Mouse (Mus musculus): Measurements from ENCODE around the gene Hnrnpk. TPM values are rescaled to one million over a fixed set of nuclear protein-coding genes. Genes with fewer than 3 reads are reported as not detected.
A peak's percentile ranks its signal among the peaks of the same experiment; 100 is the strongest.
"Not testable (repeated sequence)": the region's sequence is repeated elsewhere in the genome, so short reads cannot be mapped to it uniquely, and the experiment has no call there.

The Hnrnpk gene
- total RNA-seq, 2 experiments from 2014 or later = 216 to 254 TPM

- intact Hi-C loops (cut with DNase I); DNase-seq: not testable (repeated sequence)
These were observed 8.8 kb downstream of the Hnrnpk start for GRCm38 (mm10) chr13:58394392-58394791.

- DNase-seq = no peak
- intact Hi-C loops (cut with DNase I) = loop anchor here (2.0 to 10.0 kb wide), 3 partner anchors 101 to 235 kb away; partner anchors contain the start of gene Idnk
These were observed 13.7 kb downstream of the Hnrnpk start for GRCm38 (mm10) chr13:58389324-58389951.

GRCm38 (mm10) chr13:58388379-58388778, 14.8 kb downstream of the Hnrnpk start:
- intact Hi-C loops (cut with DNase I) = loop anchor here (2.0 to 10.0 kb wide), 3 partner anchors 100 to 234 kb away; partner anchors contain the start of gene Idnk
- no peak for DNase-seq

GRCm38 (mm10) chr13:58387948-58388347, 15.2 kb downstream of the Hnrnpk start:
- intact Hi-C loops (cut with DNase I) = loop anchor here (2.0 to 10.0 kb wide), 3 partner anchors 99 to 233 kb away; partner anchors contain the start of gene Idnk
- peak; percentile 48 to 51 for DNase-seq

GRCm38 (mm10) chr13:58385547-58385920, 17.6 kb downstream of the Hnrnpk start:
- intact Hi-C loops (cut with DNase I) = loop anchor here (10.0 kb wide), 2 partner anchors 159 to 231 kb away; partner anchors contain the start of gene Idnk
- DNase-seq = no peak

GRCm38 (mm10) chr13:58384779-58385546, 18.2 kb downstream of the Hnrnpk start, which contains the start of gene 2210016F16Rik:
2210016F16Rik (minus strand) TSS chr13:58385225.
- peak; percentile 45 to 62 for DNase-seq
- intact Hi-C loops (cut with DNase I) = loop anchor here (10.0 kb wide), 2 partner anchors 160 to 230 kb away; partner anchors contain the start of gene Idnk

GRCm38 (mm10) chr13:58384371-58384770, 18.8 kb downstream of the Hnrnpk start:
- intact Hi-C loops (cut with DNase I) = loop anchor here (10.0 kb wide), 2 partner anchors 160 to 230 kb away; partner anchors contain the start of gene Idnk
- no peak for DNase-seq

GRCm38 (mm10) chr13:58373153-58373470, 30.0 kb downstream of the Hnrnpk start:
- DNase-seq = no peak
- intact Hi-C loops (cut with DNase I) = no loop called here

GRCm38 (mm10) chr13:58372278-58373152, 30.6 kb downstream of the Hnrnpk start:
- no peak for DNase-seq
- intact Hi-C loops (cut with DNase I) = no loop called here

- no peak for DNase-seq
- intact Hi-C loops (cut with DNase I) = no loop called here
These were observed 34.3 kb downstream of the Hnrnpk start for GRCm38 (mm10) chr13:58368835-58369234.

GRCm38 (mm10) chr13:58367641-58368040, 35.5 kb downstream of the Hnrnpk start:
- intact Hi-C loops (cut with DNase I) = no loop called here
- no peak for DNase-seq

- intact Hi-C loops (cut with DNase I) = no loop called here
- no peak for DNase-seq
These were observed 36.8 kb downstream of the Hnrnpk start for GRCm38 (mm10) chr13:58366373-58366772.

GRCm38 (mm10) chr13:58365179-58365578, 38.0 kb downstream of the Hnrnpk start:
- intact Hi-C loops (cut with DNase I) = not testable (repeated sequence)

GRCm38 (mm10) chr13:58364353-58365175, 38.6 kb downstream of the Hnrnpk start:
- no peak for DNase-seq
- intact Hi-C loops (cut with DNase I) = no loop called here

More at GRCm38 (mm10) chr13:58365179-58365578, 38.0 kb downstream of the Hnrnpk start:
- not testable (repeated sequence) for DNase-seq

GRCm38 (mm10) chr13:58359304-58359653, 43.9 kb downstream of the Hnrnpk start:
- intact Hi-C loops (cut with DNase I) = no loop called here
- no peak for DNase-seq

GRCm38 (mm10) chr13:58358629-58359303, 44.4 kb downstream of the Hnrnpk start, which contains the start of gene Kif27:
Kif27 (minus strand) TSS chr13:58359122.
- peak; percentile 54 to 77 for DNase-seq
- intact Hi-C loops (cut with DNase I) = no loop called here

- DNase-seq = no peak
- intact Hi-C loops (cut with DNase I) = no loop called here
These were observed 50.1 kb downstream of the Hnrnpk start for GRCm38 (mm10) chr13:58352996-58353395.

GRCm38 (mm10) chr13:58350606-58351005, 52.5 kb downstream of the Hnrnpk start:
- no peak for DNase-seq
- intact Hi-C loops (cut with DNase I) = no loop called here

GRCm38 (mm10) chr13:58344505-58344904, 58.6 kb downstream of the Hnrnpk start:
- intact Hi-C loops (cut with DNase I) = no loop called here
- DNase-seq = no peak
